Mouse (Mus musculus) CH12.LX (cell line): ENCODE results near the gene Elovl6. TPM values are rescaled to one million over a fixed set of nuclear protein-coding genes. Genes with fewer than 3 reads are reported as not detected.

ENCODE experiments used
- DNase-seq: peaks from one replicate; pipeline ENCODE4 v3.0.0-alpha.2; 2013; ENCODE audit errors: extremely low read depth
- H3K27ac ChIP-seq: 2 replicates; pipeline ENCODE4 v1.5.1; 2012; ENCODE audit warnings: low read depth, mild to moderate bottlenecking, control low read depth, moderate library complexity; ENCODE audit not compliant: insufficient read depth
- H3K27me3 ChIP-seq: replicated peaks from 2 replicates; pipeline ENCODE3; 2012; ENCODE audit warnings: inconsistent platforms
- H3K36me3 ChIP-seq, 2 experiments: replicated peaks in 1 of 2; 2 replicates each; pipeline versions ENCODE3 to v1.6.1; 2012; ENCODE audit warnings: inconsistent platforms in 1 of 2, low read length in 1 of 2, mild to moderate bottlenecking in 1 of 2, mixed read lengths in 1 of 2, moderate library complexity in 1 of 2; ENCODE audit not compliant: control insufficient read depth in 1 of 2, insufficient read depth in 1 of 2
- H3K4me1 ChIP-seq, 2 experiments: 2 replicates each; pipeline ENCODE4 v1.6.1; 2012; ENCODE audit warnings: inconsistent platforms in 1 of 2, moderate library complexity in 1 of 2; ENCODE audit not compliant: insufficient read depth in 2 of 2, control insufficient read depth in 1 of 2
- H3K4me2 ChIP-seq: 2 replicates; pipeline ENCODE4 v1.6.1; 2012; ENCODE audit warnings: low read depth, mild to moderate bottlenecking, control low read depth; ENCODE audit not compliant: poor library complexity, insufficient read depth, severe bottlenecking
- H3K4me3 ChIP-seq, 3 experiments: fragments of 150-350 bp in 1 of 3; sonication (generic) in 1 of 3; replicated peaks in 1 of 3; 2 replicates each; pipeline versions ENCODE3 to v1.5.1; 2011 to 2012; ENCODE audit warnings: low read depth in 2 of 3, low read length in 2 of 3, mild to moderate bottlenecking in 2 of 3, moderate library complexity in 2 of 3, control low read depth in 1 of 3, improper control_type of control experiment in 1 of 3, inconsistent platforms in 1 of 3, mixed read lengths in 1 of 3; ENCODE audit not compliant: poor library complexity in 1 of 3
- H3K79me2 ChIP-seq: replicated peaks from 2 replicates; pipeline ENCODE4 v1.6.1; 2012; ENCODE audit warnings: mild to moderate bottlenecking, moderate library complexity; ENCODE audit not compliant: control insufficient read depth, poor library complexity, insufficient read depth, severe bottlenecking; ENCODE audit errors: extremely low read depth
- H3K9ac ChIP-seq: 2 replicates; pipeline ENCODE4 v1.6.1; 2012; ENCODE audit warnings: low read depth, mild to moderate bottlenecking, control low read depth, moderate library complexity; ENCODE audit not compliant: insufficient read depth
- H3K9me3 ChIP-seq: replicated peaks from 2 replicates; pipeline ENCODE3; 2012; ENCODE audit warnings: low read length, inconsistent platforms, mixed read lengths
- BHLHE40 ChIP-seq: IDR thresholded peaks from 2 replicates; pipeline ENCODE4 v1.6.1; 2011; ENCODE audit warnings: mild to moderate bottlenecking, low read depth, low read length, improper control_type of control experiment
- CHD1 ChIP-seq: IDR thresholded peaks from 2 replicates; pipeline ENCODE4 v1.6.1; 2012; ENCODE audit warnings: low read depth, low read length, improper control_type of control experiment, inconsistent platforms
- CTCF ChIP-seq, 2 experiments: IDR thresholded peaks in 1 of 2; conservative IDR thresholded peaks in 1 of 2; 2 replicates each; pipeline ENCODE4 v1.5.1; 2011 to 2012; ENCODE audit warnings: low read depth in 2 of 2, low read length in 2 of 2, improper control_type of control experiment in 1 of 2, inconsistent platforms in 1 of 2, mild to moderate bottlenecking in 1 of 2, moderate library complexity in 1 of 2
- E2F4 ChIP-seq: IDR thresholded peaks from 2 replicates; pipeline ENCODE4 v1.6.1; 2011; ENCODE audit warnings: low read depth, low read length, improper control_type of control experiment; ENCODE audit not compliant: insufficient replicate concordance
- ELF1 ChIP-seq: IDR thresholded peaks from 2 replicates; pipeline ENCODE4 v1.6.1; 2014; ENCODE audit warnings: low read depth, mild to moderate bottlenecking, inconsistent platforms, low read length, improper control_type of control experiment
- ETS1 ChIP-seq: conservative IDR thresholded peaks from 2 replicates; pipeline ENCODE4 v1.6.1; 2012; ENCODE audit warnings: low read depth, mild to moderate bottlenecking, inconsistent platforms, low read length, improper control_type of control experiment, moderate library complexity
- JUN ChIP-seq: IDR thresholded peaks from 2 replicates; pipeline ENCODE4 v1.6.1; 2011; ENCODE audit warnings: low read depth, mild to moderate bottlenecking, low read length, improper control_type of control experiment, moderate library complexity; ENCODE audit not compliant: insufficient read depth
- JUND ChIP-seq: conservative IDR thresholded peaks from 2 replicates; pipeline ENCODE4 v1.6.1; 2011; ENCODE audit warnings: low read depth, low read length, improper control_type of control experiment
- KAT2A ChIP-seq: IDR thresholded peaks from 2 replicates; pipeline ENCODE4 v1.6.1; 2012; ENCODE audit warnings: low read length, improper control_type of control experiment, inconsistent platforms; ENCODE audit not compliant: insufficient replicate concordance
- MAX ChIP-seq: IDR thresholded peaks from 2 replicates; pipeline ENCODE4 v1.6.1; 2011; ENCODE audit warnings: low read length, improper control_type of control experiment
- MAZ ChIP-seq: IDR thresholded peaks from 2 replicates; pipeline ENCODE4 v1.6.1; 2012; ENCODE audit warnings: low read depth, mild to moderate bottlenecking, inconsistent platforms, low read length, improper control_type of control experiment, moderate library complexity
- MXI1 ChIP-seq: IDR thresholded peaks from 2 replicates; pipeline ENCODE4 v1.6.1; 2011; ENCODE audit warnings: mild to moderate bottlenecking, low read depth, low read length, improper control_type of control experiment
- NELFE ChIP-seq: IDR thresholded peaks from 2 replicates; pipeline ENCODE4 v1.6.1; 2011; ENCODE audit warnings: low read depth, low read length, improper control_type of control experiment
- POLR2A ChIP-seq: IDR thresholded peaks from 2 replicates; pipeline ENCODE4 v1.6.1; 2011; ENCODE audit warnings: low read depth, mild to moderate bottlenecking, improper control_type of control experiment, low read length
- POLR2AphosphoS2 ChIP-seq: IDR thresholded peaks from 2 replicates; pipeline ENCODE4 v1.6.1; 2011; ENCODE audit warnings: low read depth, low read length, improper control_type of control experiment
- SIN3A ChIP-seq: IDR thresholded peaks from 2 replicates; pipeline ENCODE4 v1.6.1; 2012; ENCODE audit warnings: low read length, improper control_type of control experiment, inconsistent platforms
- TBP ChIP-seq: conservative IDR thresholded peaks from 2 replicates; pipeline ENCODE4 v1.6.1; 2011; ENCODE audit warnings: low read depth, low read length, improper control_type of control experiment
- UBTF ChIP-seq: IDR thresholded peaks from 2 replicates; pipeline ENCODE4 v1.6.1; 2012; ENCODE audit warnings: low read depth, mild to moderate bottlenecking, inconsistent platforms, low read length, improper control_type of control experiment, moderate library complexity
- USF1 ChIP-seq: IDR thresholded peaks from 2 replicates; pipeline ENCODE4 v1.6.1; 2014; ENCODE audit warnings: low read depth, mild to moderate bottlenecking, inconsistent platforms, low read length, improper control_type of control experiment
- USF2 ChIP-seq: conservative IDR thresholded peaks from 2 replicates; pipeline ENCODE4 v1.6.1; 2011; ENCODE audit warnings: low read depth, low read length, improper control_type of control experiment
- ZKSCAN1 ChIP-seq: IDR thresholded peaks from 2 replicates; pipeline ENCODE4 v1.6.1; 2012; ENCODE audit warnings: low read depth, inconsistent platforms, low read length, improper control_type of control experiment, borderline replicate concordance
- ZNF384 ChIP-seq: IDR thresholded peaks from 2 replicates; pipeline ENCODE4 v1.6.1; 2012; ENCODE audit warnings: low read depth, low read length, improper control_type of control experiment, inconsistent platforms
- dilution Hi-C: fragments of 300-500 bp; cut with MboI; formaldehyde crosslinking; loops from 2 replicates; pipeline ENCODE4 v1.14.3; 2020; ENCODE audit warnings: low sequenced_read_pairs; ENCODE audit not compliant: extremely low pct_unique_long_range_greater_than_20kb, extremely low pct_ligation_motif_present
- in situ Hi-C: fragments of 300-500 bp; cut with MboI; formaldehyde crosslinking; loops from 3 replicates; pipeline ENCODE4 v1.14.3; 2019; ENCODE audit warnings: low sequenced_read_pairs, low pct_ligation_motif_present, low pct_unique_long_range_greater_than_20kb, mixed read lengths
- polyA plus RNA-seq: library from polyadenylated mRNA; unstranded; fragments of >175 nt; gene quantifications from 2 replicates; pipeline ENCODE4 v1.2.1, GENCODE M21; 2012; ENCODE audit warnings: low read depth; ENCODE audit not compliant: insufficient read length
- total RNA-seq, 2 experiments: library from RNA; depleted of rRNA; stranded (reverse); fragments of 300-350 nt in 1 of 2; fragments of >200 nt in 1 of 2; gene quantifications; 2 replicates each; pipeline ENCODE4 v1.2.3; 2012 to 2014

Elovl6 gene
- total and polyA plus RNA-seq, 3 experiments, result 1.7 to 6.8 (median 6.0) TPM

DNA sequence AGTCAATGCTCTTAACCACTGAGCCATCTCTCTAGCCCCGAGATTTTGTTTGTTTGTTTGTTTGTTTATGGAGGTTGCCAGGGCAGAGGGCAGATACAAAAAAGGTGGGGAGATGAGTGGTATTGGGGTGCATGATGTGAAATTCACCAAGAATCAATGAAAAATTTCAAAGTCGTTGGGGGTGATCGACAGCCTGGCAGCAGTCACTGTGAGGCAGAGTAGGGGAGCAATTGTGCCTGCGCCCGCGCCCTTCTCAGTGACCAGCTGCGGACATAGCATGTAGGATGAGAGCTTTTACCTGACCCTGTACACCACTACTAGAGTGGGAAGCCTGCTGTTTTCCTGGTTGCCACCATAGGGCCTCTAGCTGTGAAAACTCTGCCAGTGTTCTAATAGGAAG is 143.8 kb downstream of the Elovl6 start:
- TF ChIP-seq BHLHE40 (no peak), NELFE (no peak), JUN (no peak), USF1 (no peak), USF2 (no peak), SIN3A (no peak), POLR2AphosphoS2 (no peak), ETS1 (no peak), UBTF (no peak), CHD1 (no peak)
- H3K4me3 ChIP-seq, result no peak overlapping the region
- H3K79me2 ChIP-seq, result no peaks in the 10 kb centered on the region
- in situ Hi-C loops (loop anchor here (25.0 kb wide), 1 partner anchor 239 kb away; no protein-coding TSS in a partner anchor), dilution Hi-C loops (no loop called here)
- no peak overlapping the region for H3K27ac ChIP-seq
- peaks cover 0 to 29% of the 10 kb centered on the region in 2 experiments for H3K36me3 ChIP-seq
- DNase-seq, result no peak
- no peaks in the 10 kb centered on the region for H3K27me3 ChIP-seq
- H3K4me2 ChIP-seq, result no peak overlapping the region
- no peak overlapping the region for H3K9ac ChIP-seq
- no peaks in the 10 kb centered on the region for H3K9me3 ChIP-seq
- peaks cover 0 to 3% of the 10 kb centered on the region in 2 experiments; a peak in 1 of 4 replicates for H3K4me1 ChIP-seq

DNA sequence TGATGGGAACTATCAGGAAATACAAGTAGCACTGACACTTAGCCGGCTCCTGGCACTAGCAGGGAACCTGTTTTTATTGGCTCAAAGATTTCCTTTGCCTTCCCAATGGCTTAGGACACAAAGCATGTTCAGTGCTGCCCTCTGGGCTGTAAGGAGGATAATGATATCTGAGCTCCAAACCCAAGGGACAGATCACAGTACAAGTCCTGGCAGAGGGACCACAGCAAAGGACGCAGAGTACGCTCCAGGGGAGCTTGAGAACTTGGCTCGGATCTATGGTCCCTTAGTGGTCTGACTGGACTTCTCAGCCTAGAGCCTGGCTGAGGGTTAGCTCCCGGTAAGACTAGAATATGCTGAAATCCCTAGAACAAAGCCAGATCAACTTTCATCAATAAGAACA is 148.1 kb downstream of the Elovl6 start:
- no peak overlapping the region for H3K9ac ChIP-seq
- H3K4me1 ChIP-seq, result no peaks in the 10 kb centered on the region
- no peak overlapping the region for H3K4me2 ChIP-seq
- no peaks in the 10 kb centered on the region for H3K79me2 ChIP-seq
- no peak overlapping the region for H3K27ac ChIP-seq
- TF ChIP-seq ELF1 (no peak), MXI1 (no peak), POLR2A (no peak), E2F4 (no peak), KAT2A (no peak), TBP (no peak), ZNF384 (no peak), MAZ (no peak), USF1 (no peak), ZKSCAN1 (no peak), JUND (no peak), BHLHE40 (no peak), CTCF (conservative IDR thresholded peaks at IDR 0.05 in 1 of 2, IDR thresholded peaks at IDR 0.05 in 1 of 2; ENCODE audit: low read depth in 2 of 2, low read length in 2 of 2) (no peak), MAX (no peak)
- DNase-seq, result no peak
- H3K4me3 ChIP-seq, result no peak overlapping the region
- in situ Hi-C loops (loop anchor here (10.0 to 25.0 kb wide), 2 partner anchors 243 to 375 kb away; no protein-coding TSS in a partner anchor), dilution Hi-C loops (no loop called here)
- no peaks in the 10 kb centered on the region for H3K9me3 ChIP-seq
- H3K27me3 ChIP-seq, result no peaks in the 10 kb centered on the region
- peaks cover 3 to 60% of the 10 kb centered on the region in 2 experiments for H3K36me3 ChIP-seq
